Comparison of ENCODE assay signal across 12 mouse cellular contexts in genomic region chr5:4322634-4323386, GRCm38 (mm10).
DNase-seq lines count a peak whose midpoint lies in the region; ATAC-seq lines count a peak whose summit lies in the region.
"Had no signal": no experiment of that assay in that cellular context is flagged by ENCODE, and none has a peak within 500 bp of the region (broad histone marks: within the 10 kb centered on the region; RNA-seq: fewer than 3 reads in every experiment).

No protein-coding gene starts in this region.

- intact Hi-C loops in heart, postnatal 36 days (cut with DNase I), result no loop called here

- H3K9ac ChIP-seq in heart, embryonic 13.5 days, result no peak overlapping the region
- no peak overlapping the region for H3K9ac ChIP-seq in lung, embryonic 16.5 days (ENCODE audit: low read length)
- no peak overlapping the region for H3K9ac ChIP-seq in stomach, embryonic 16.5 days (ENCODE audit: low read length)
- H3K9ac ChIP-seq: limb, embryonic 15.5 days had no signal

- WGBS in heart, embryonic 13.5 days, result 70% methylated on average over 8 of the region's 8 CpGs
- WGBS in lung, embryonic 16.5 days, result 43% methylated on average over 8 of the region's 8 CpGs
- 41% methylated on average over 8 of the region's 8 CpGs for WGBS in stomach, embryonic 16.5 days

- H3K27me3 ChIP-seq in heart, embryonic 13.5 days (replicated peaks), result no peaks in the 10 kb centered on the region
- no peaks in the 10 kb centered on the region for H3K27me3 ChIP-seq in lung, embryonic 16.5 days (ENCODE audit: control insufficient read depth, insufficient read depth, low read depth, low read length)
- H3K27me3 ChIP-seq in stomach, embryonic 16.5 days (ENCODE audit: control insufficient read depth, insufficient read depth, low read length), result no peaks in the 10 kb centered on the region
- H3K27me3 ChIP-seq: limb, embryonic 15.5 days had no signal

- no peak for ATAC-seq in heart, embryonic 13.5 days (ENCODE audit: extremely low read depth, insufficient number of reproducible peaks, low FRiP score, low TSS enrichment)
- 0 out of 2 replicates have a peak, but pooled peaks have one; percentile 6 for ATAC-seq in lung, embryonic 16.5 days (ENCODE audit: low read depth)
- ATAC-seq in stomach, embryonic 16.5 days (ENCODE audit: insufficient read depth, low FRiP score), result peak; percentile 79
- ATAC-seq: CD4-positive, CD25-positive, alpha-beta regulatory T cell, adult 4 months had no signal

- H3K9me3 ChIP-seq in heart, embryonic 13.5 days, result peaks cover 7% of the 10 kb centered on the region; the same call in 1 of the 2 replicates
- no peaks in the 10 kb centered on the region; the same call in 1 of the 2 replicates for H3K9me3 ChIP-seq in lung, embryonic 16.5 days (ENCODE audit: control insufficient read depth, low read length)
- no peaks in the 10 kb centered on the region for H3K9me3 ChIP-seq in stomach, embryonic 16.5 days (replicated peaks; ENCODE audit: control insufficient read depth, low read length)
- H3K9me3 ChIP-seq: limb, embryonic 15.5 days had no signal

- 0 out of 2 replicates have a peak overlapping the region, but pooled peaks have one; percentile 12 for H3K27ac ChIP-seq in heart, embryonic 13.5 days (replicated peaks)
- peak overlapping the region; percentile 55 for H3K27ac ChIP-seq in lung, embryonic 16.5 days (ENCODE audit: low read length)
- H3K27ac ChIP-seq in stomach, embryonic 16.5 days (ENCODE audit: low read length), result peak overlapping the region; percentile 73
- H3K27ac ChIP-seq: layer of hippocampus, adult 2 months; limb, embryonic 15.5 days had no signal

- peaks cover 23% of the 10 kb centered on the region for H3K4me1 ChIP-seq in heart, embryonic 13.5 days
- peaks cover 21% of the 10 kb centered on the region for H3K4me1 ChIP-seq in lung, embryonic 16.5 days (replicated peaks; ENCODE audit: control insufficient read depth, insufficient read depth, low read length)
- peaks cover 12% of the 10 kb centered on the region for H3K4me1 ChIP-seq in stomach, embryonic 16.5 days (ENCODE audit: control insufficient read depth, insufficient read depth, low read length)

- no peak overlapping the region for H3K4me3 ChIP-seq in heart, embryonic 13.5 days
- no peak overlapping the region for H3K4me3 ChIP-seq in lung, embryonic 16.5 days (ENCODE audit: low read length)
- no peak overlapping the region for H3K4me3 ChIP-seq in stomach, embryonic 16.5 days (replicated peaks; ENCODE audit: low read length)
- H3K4me3 ChIP-seq: layer of hippocampus, adult 2 months; limb, embryonic 15.5 days had no signal

- H3K4me2 ChIP-seq in heart, embryonic 13.5 days, result no peak overlapping the region
- H3K4me2 ChIP-seq in lung, embryonic 16.5 days (ENCODE audit: low read depth, low read length), result no peak overlapping the region
- H3K4me2 ChIP-seq in stomach, embryonic 16.5 days (ENCODE audit: low read depth, low read length), result no peak overlapping the region
- H3K4me2 ChIP-seq: limb, embryonic 15.5 days had no signal

- no peaks in the 10 kb centered on the region for H3K36me3 ChIP-seq in heart, embryonic 13.5 days
- H3K36me3 ChIP-seq in lung, embryonic 16.5 days (ENCODE audit: control insufficient read depth, insufficient read depth, low read length), result no peaks in the 10 kb centered on the region
- no peaks in the 10 kb centered on the region for H3K36me3 ChIP-seq in stomach, embryonic 16.5 days (ENCODE audit: control insufficient read depth, insufficient read depth, low read length)
- H3K36me3 ChIP-seq: limb, embryonic 15.5 days had no signal

- DNase-seq in heart, postnatal 36 days, result no peak
- DNase-seq in lung, adult 18-20 months, result no peak
- peak; percentile 73 for DNase-seq in fibroblast of lung, adult 2 months (ENCODE audit: low read depth)
- no peak for DNase-seq in T-cell, adult 2 months (ENCODE audit: low spot score)
- DNase-seq in spleen, postnatal 14 days (ENCODE audit: low spot score in 2 of 2), result no peak
- DNase-seq: cerebellum, adult 9-10 months had no signal

Comparison
In these comparisons a context has a peak if more than half of its experiments do, and no peak if none do; other contexts are left out.
1. H3K27ac ChIP-seq: peak in every context shown above with its lines; median percentile 73 in stomach, embryonic 16.5 days; 55 in lung, embryonic 16.5 days; 12 in heart, embryonic 13.5 days.